Mouse (Mus musculus) MEL (cell line): ENCODE measurements around the gene Trappc6a. TPM values are rescaled to one million over a fixed set of nuclear protein-coding genes. Genes with fewer than 3 reads are reported as not detected.

Experiments
- DNase-seq: peaks from one replicate; pipeline ENCODE4 v3.0.0; 2011; ENCODE audit warnings: low read depth, low spot score
- H3K27ac ChIP-seq: 2 replicates; pipeline ENCODE4 v1.5.1; 2012; ENCODE audit warnings: low read depth, mild to moderate bottlenecking, control low read depth, low read length, moderate library complexity; ENCODE audit not compliant: control insufficient read depth
- H3K27me3 ChIP-seq, 2 experiments: fragments of 150-350 bp in 1 of 2; sonication (generic) in 1 of 2; 2 replicates each; pipeline ENCODE4 v1.6.1; 2012; ENCODE audit warnings: low read length in 2 of 2, mild to moderate bottlenecking in 2 of 2, improper control_type of control experiment in 1 of 2, moderate library complexity in 1 of 2; ENCODE audit not compliant: insufficient read depth in 2 of 2, control insufficient read depth in 1 of 2
- H3K36me3 ChIP-seq, 2 experiments: 2 replicates each; pipeline ENCODE4 v1.6.1; 2012 to 2014; ENCODE audit warnings: low read length in 2 of 2, improper control_type of control experiment in 1 of 2, inconsistent platforms in 1 of 2, mild to moderate bottlenecking in 1 of 2; ENCODE audit not compliant: insufficient read depth in 2 of 2, control insufficient read depth in 1 of 2
- H3K4me1 ChIP-seq, 2 experiments: fragments of 150-350 bp in 1 of 2; sonication (generic) in 1 of 2; 2 replicates each; pipeline ENCODE4 v1.6.1; 2012; ENCODE audit warnings: low read length in 2 of 2, improper control_type of control experiment in 1 of 2, mild to moderate bottlenecking in 1 of 2; ENCODE audit not compliant: insufficient read depth in 2 of 2, control insufficient read depth in 1 of 2
- H3K4me3 ChIP-seq, 2 experiments: fragments of 150-350 bp in 1 of 2; sonication (generic) in 1 of 2; 2 replicates each; pipeline ENCODE4 v1.5.1; 2012; ENCODE audit warnings: low read depth in 2 of 2, low read length in 2 of 2, mild to moderate bottlenecking in 2 of 2, moderate library complexity in 2 of 2, control low read depth in 1 of 2, improper control_type of control experiment in 1 of 2; ENCODE audit not compliant: control insufficient read depth in 1 of 2, insufficient read depth in 1 of 2
- H3K79me2 ChIP-seq: 2 replicates; pipeline ENCODE4 v1.6.1; 2012; ENCODE audit warnings: mild to moderate bottlenecking, low read length, moderate library complexity; ENCODE audit not compliant: control insufficient read depth, poor library complexity, insufficient read depth
- H3K9ac ChIP-seq: 2 replicates; pipeline ENCODE4 v1.6.1; 2012; ENCODE audit warnings: low read depth, mild to moderate bottlenecking, control low read depth, low read length, moderate library complexity; ENCODE audit not compliant: control insufficient read depth, poor library complexity, severe bottlenecking
- H3K9me3 ChIP-seq: fragments of 150-350 bp; sonication (generic); replicated peaks from 2 replicates; pipeline ENCODE4 v1.6.1; 2012; ENCODE audit warnings: mild to moderate bottlenecking, low read length, improper control_type of control experiment, moderate library complexity; ENCODE audit not compliant: insufficient read depth
- BHLHE40 ChIP-seq: IDR thresholded peaks from 2 replicates; pipeline ENCODE4 v1.6.1; 2012; ENCODE audit warnings: low read depth, mild to moderate bottlenecking, inconsistent platforms, low read length, improper control_type of control experiment, borderline replicate concordance
- CTCF ChIP-seq, 3 experiments: IDR thresholded peaks in 2 of 3; conservative IDR thresholded peaks in 1 of 3; 2 replicates each; pipeline ENCODE4 v1.5.1; 2011 to 2012; ENCODE audit warnings: low read length in 3 of 3, low read depth in 2 of 3, mild to moderate bottlenecking in 2 of 3, improper control_type of control experiment in 1 of 3, inconsistent platforms in 1 of 3, mixed read lengths in 1 of 3, moderate library complexity in 1 of 3; ENCODE audit not compliant: control insufficient read depth in 1 of 3, insufficient read depth in 1 of 3, poor library complexity in 1 of 3, severe bottlenecking in 1 of 3
- E2F4 ChIP-seq: IDR thresholded peaks from 2 replicates; pipeline ENCODE4 v1.6.1; 2011; ENCODE audit warnings: low read depth, low read length, improper control_type of control experiment, borderline replicate concordance
- EP300 ChIP-seq, 2 experiments: IDR thresholded peaks; 2 replicates each; pipeline ENCODE4 v1.6.1; 2011; ENCODE audit warnings: improper control_type of control experiment in 2 of 2, low read length in 2 of 2, low read depth in 1 of 2, mild to moderate bottlenecking in 1 of 2
- ETS1 ChIP-seq: IDR thresholded peaks from 2 replicates; pipeline ENCODE4 v1.6.1; 2012; ENCODE audit warnings: low read depth, mild to moderate bottlenecking, inconsistent platforms, low read length, improper control_type of control experiment, moderate library complexity
- GATA1 ChIP-seq: IDR thresholded peaks from 2 replicates; pipeline ENCODE4 v1.6.1; 2011; ENCODE audit warnings: low read depth, low read length, improper control_type of control experiment
- HCFC1 ChIP-seq: IDR thresholded peaks from 2 replicates; pipeline ENCODE4 v1.6.1; 2012; ENCODE audit warnings: low read depth, mild to moderate bottlenecking, inconsistent platforms, low read length, improper control_type of control experiment, moderate library complexity
- MAFK ChIP-seq: IDR thresholded peaks from 2 replicates; pipeline ENCODE4 v1.6.1; 2011; ENCODE audit warnings: low read depth, mild to moderate bottlenecking, low read length, improper control_type of control experiment, borderline replicate concordance
- MAX ChIP-seq: IDR thresholded peaks from 2 replicates; pipeline ENCODE4 v1.6.1; 2011; ENCODE audit warnings: low read length, improper control_type of control experiment
- MAZ ChIP-seq: IDR thresholded peaks from 2 replicates; pipeline ENCODE4 v1.6.1; 2012; ENCODE audit warnings: low read depth, mild to moderate bottlenecking, inconsistent platforms, low read length, improper control_type of control experiment
- MXI1 ChIP-seq: IDR thresholded peaks from 2 replicates; pipeline ENCODE4 v1.6.1; 2011; ENCODE audit warnings: mild to moderate bottlenecking, low read depth, low read length, improper control_type of control experiment
- MYB ChIP-seq: IDR thresholded peaks from 2 replicates; pipeline ENCODE4 v1.6.1; 2011; ENCODE audit warnings: mild to moderate bottlenecking, low read depth, low read length, improper control_type of control experiment
- MYC ChIP-seq: IDR thresholded peaks from 2 replicates; pipeline ENCODE4 v1.6.1; 2011; ENCODE audit warnings: low read depth, mild to moderate bottlenecking, low read length, improper control_type of control experiment, moderate library complexity
- POLR2A ChIP-seq, 2 experiments: IDR thresholded peaks; 2 replicates each; pipeline ENCODE4 v1.6.1; 2011 to 2012; ENCODE audit warnings: low read length in 2 of 2, mild to moderate bottlenecking in 2 of 2, control low read depth in 1 of 2, improper control_type of control experiment in 1 of 2, low read depth in 1 of 2, moderate library complexity in 1 of 2; ENCODE audit not compliant: control insufficient read depth in 1 of 2, insufficient read depth in 1 of 2, poor library complexity in 1 of 2
- RCOR1 ChIP-seq: IDR thresholded peaks from 2 replicates; pipeline ENCODE4 v1.6.1; 2012; ENCODE audit warnings: low read depth, mild to moderate bottlenecking, inconsistent platforms, low read length, improper control_type of control experiment
- SIN3A ChIP-seq: IDR thresholded peaks from 2 replicates; pipeline ENCODE4 v1.6.1; 2012; ENCODE audit warnings: low read length, improper control_type of control experiment, inconsistent platforms
- TAL1 ChIP-seq: IDR thresholded peaks from 2 replicates; pipeline ENCODE4 v1.6.1; 2012; ENCODE audit warnings: mild to moderate bottlenecking, inconsistent platforms, low read length, moderate library complexity, mixed read lengths
- TBP ChIP-seq: IDR thresholded peaks from 2 replicates; pipeline ENCODE4 v1.8.0; 2011; ENCODE audit warnings: low read depth, low read length, improper control_type of control experiment
- TCF12 ChIP-seq: IDR thresholded peaks from 2 replicates; pipeline ENCODE4 v1.6.1; 2014; ENCODE audit warnings: low read depth, mild to moderate bottlenecking, inconsistent platforms, low read length, improper control_type of control experiment, moderate library complexity
- UBTF ChIP-seq: IDR thresholded peaks from 2 replicates; pipeline ENCODE4 v1.6.1; 2012; ENCODE audit warnings: low read depth, mild to moderate bottlenecking, inconsistent platforms, low read length, improper control_type of control experiment, moderate library complexity, borderline replicate concordance; ENCODE audit not compliant: insufficient read depth
- USF2 ChIP-seq, 2 experiments: IDR thresholded peaks; 2 replicates each; pipeline ENCODE4 v1.6.1; 2011 to 2012; ENCODE audit warnings: improper control_type of control experiment in 2 of 2, low read length in 2 of 2, borderline replicate concordance in 1 of 2, inconsistent platforms in 1 of 2, low read depth in 1 of 2, mild to moderate bottlenecking in 1 of 2; ENCODE audit not compliant: insufficient read depth in 1 of 2
- ZMIZ1 ChIP-seq: IDR thresholded peaks from 2 replicates; pipeline ENCODE4 v1.6.1; 2012; ENCODE audit warnings: low read depth, mild to moderate bottlenecking, inconsistent platforms, low read length, improper control_type of control experiment, moderate library complexity
- polyA plus RNA-seq, 2 experiments: library from polyadenylated mRNA; stranded (reverse) in 1 of 2; unstranded in 1 of 2; fragments of >175 nt in 1 of 2; fragments of >200 nt in 1 of 2; gene quantifications; 2 replicates each; pipeline versions ENCODE4 v1.2.1 to v1.2.4; 2012; ENCODE audit warnings: low replicate concordance in 2 of 2, low read depth in 1 of 2; ENCODE audit not compliant: insufficient read length in 2 of 2, insufficient read depth in 1 of 2, missing spikeins in 1 of 2
- total RNA-seq: library from RNA; depleted of rRNA; stranded (reverse); fragments of 300-350 nt; gene quantifications from 2 replicates; pipeline ENCODE4 v1.2.3, GENCODE M21; 2012

The Trappc6a gene
- total and polyA plus RNA-seq, 3 experiments: 82.8 to 88.2 TPM; not detected in 1

- Histone ChIP-seq H3K36me3 (peaks cover 0 to 26% of the 10 kb centered on the region in 2 experiments; a peak in 2 of 4 replicates), H3K27ac (peak overlapping the region; percentile 96), H3K79me2 (peaks cover 31% of the 10 kb centered on the region), H3K27me3 (no peaks in the 10 kb centered on the region), H3K9ac (peak overlapping the region; percentile 98), H3K9me3 (no peaks in the 10 kb centered on the region), H3K4me3 (peak overlapping the region; percentile 60 to 98; a peak in 3 of 4 replicates), H3K4me1 (peaks cover 9 to 36% of the 10 kb centered on the region in 2 experiments; a peak in 3 of 4 replicates)
- DNase-seq: peak; percentile 91
- TF ChIP-seq MAX (no peak), CTCF (IDR thresholded peaks at IDR 0.05 in 2 of 3, conservative IDR thresholded peaks at IDR 0.05 in 1 of 3; ENCODE audit: control insufficient read depth in 1 of 3, insufficient read depth in 1 of 3, low read depth in 2 of 3, low read length in 3 of 3, poor library complexity in 1 of 3, severe bottlenecking in 1 of 3) (no peak), EP300 (IDR thresholded peaks at IDR 0.05; ENCODE audit: low read depth in 1 of 2, low read length in 2 of 2) (peak; percentile 95 to 97), ZMIZ1 (peak; percentile 81), MYB (no peak), BHLHE40 (no peak), GATA1 (peak; percentile 100), RCOR1 (peak; percentile 71), UBTF (no peak), TAL1 (peak; percentile 96), MAFK (peak; percentile 57; the same call in 1 of the 2 replicates), MXI1 (peak; percentile 62; the same call in 1 of the 2 replicates), TBP (peak; percentile 61), POLR2A (IDR thresholded peaks at IDR 0.05; ENCODE audit: control insufficient read depth in 1 of 2, insufficient read depth in 1 of 2, low read depth in 1 of 2, low read length in 2 of 2, poor library complexity in 1 of 2) (peak in 1 of 2 experiments; percentile 46; a peak in 1 of 4 replicates), SIN3A (peak; percentile 90), E2F4 (no peak), MYC (peak; percentile 40; the same call in 1 of the 2 replicates), MAZ (0 out of 2 replicates have a peak, but pooled peaks have one; percentile 41), ETS1 (peak; percentile 91), HCFC1 (peak; percentile 57), TCF12 (peak; percentile 99), USF2 (IDR thresholded peaks at IDR 0.05; ENCODE audit: borderline replicate concordance in 1 of 2, insufficient read depth in 1 of 2, low read depth in 1 of 2, low read length in 2 of 2) (no peak)
Observed at GRCm38 (mm10) chr7:19563884-19564283, 55.7 kb downstream of the Trappc6a start.
